Mouse (Mus musculus): ENCODE measurements around the gene Prl2a1.
"Not testable (repeated sequence)": the region's sequence is repeated elsewhere in the genome, so short reads cannot be mapped to it uniquely, and the experiment has no call there.

Prl2a1 gene

GRCm38 (mm10) chr13:27801354-27801753, at the start of gene Prl2a1:
Prl2a1 (plus strand) TSS chr13:27801654.
- DNase-seq (ENCODE audit: low spot score in 2 of 2), result no peak

DNA sequence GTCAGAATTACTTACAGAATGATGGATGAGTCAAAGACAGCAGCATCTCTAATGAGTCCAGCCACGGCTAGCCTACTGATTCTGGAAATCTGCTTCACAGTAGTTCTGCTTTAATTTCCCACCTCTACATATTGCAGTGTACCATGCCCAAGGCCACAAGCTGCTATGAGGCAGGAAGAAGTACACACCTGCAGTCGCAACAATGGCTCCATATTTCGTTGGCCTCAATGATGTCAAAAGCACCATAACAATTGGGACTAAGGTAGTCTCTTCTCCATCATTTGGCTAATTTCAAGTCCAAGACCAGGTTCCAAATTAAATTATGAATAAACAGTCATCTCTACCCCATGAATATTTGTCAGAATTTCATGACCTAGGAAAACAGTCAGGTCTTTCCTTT, 20.8 kb upstream of the Prl2a1 start, which contains the start of gene Prl7c1:
Gene Prl7c1, minus strand, starts transcription at position 101 of the 400 bp plus-strand sequence.
- not testable (repeated sequence) for DNase-seq (ENCODE audit: low spot score in 2 of 2)

- DNase-seq (ENCODE audit: low spot score in 2 of 2), result no peak
Observed at GRCm38 (mm10) chr13:27799303-27799702, 2.2 kb upstream of the Prl2a1 start.

- no peak for DNase-seq (ENCODE audit: low spot score in 2 of 2)
Observed at GRCm38 (mm10) chr13:27802765-27803164, 1.3 kb downstream of the Prl2a1 start.

- DNase-seq (ENCODE audit: low spot score in 2 of 2), result no peak
Observed at GRCm38 (mm10) chr13:27849042-27849441, 47.6 kb downstream of the Prl2a1 start, which contains the start of gene Prl2c1. Prl2c1 (plus strand) TSS chr13:27849342.

Data from frontal cortex, postnatal 36 days (tissue).